Mouse (Mus musculus) thymus, adult 2 months (tissue): ENCODE data around the gene Cdc42ep1.

Source experiments
- CTCF ChIP-seq: fragments of 200-500 bp; IDR thresholded peaks from 2 replicates; pipeline ENCODE4 v1.5.1; 2012; ENCODE audit warnings: mild to moderate bottlenecking, control low read depth, low read length, moderate library complexity, borderline replicate concordance; ENCODE audit not compliant: control insufficient read depth, poor library complexity, insufficient read depth; ENCODE audit errors: extremely low read depth
- POLR2A ChIP-seq: fragments of 200-500 bp; IDR thresholded peaks from 2 replicates; pipeline ENCODE4 v1.6.1; 2012; ENCODE audit warnings: mild to moderate bottlenecking, low read length, control low read depth, moderate library complexity; ENCODE audit not compliant: control insufficient read depth, poor library complexity, insufficient read depth; ENCODE audit errors: extremely low read depth

DNA sequence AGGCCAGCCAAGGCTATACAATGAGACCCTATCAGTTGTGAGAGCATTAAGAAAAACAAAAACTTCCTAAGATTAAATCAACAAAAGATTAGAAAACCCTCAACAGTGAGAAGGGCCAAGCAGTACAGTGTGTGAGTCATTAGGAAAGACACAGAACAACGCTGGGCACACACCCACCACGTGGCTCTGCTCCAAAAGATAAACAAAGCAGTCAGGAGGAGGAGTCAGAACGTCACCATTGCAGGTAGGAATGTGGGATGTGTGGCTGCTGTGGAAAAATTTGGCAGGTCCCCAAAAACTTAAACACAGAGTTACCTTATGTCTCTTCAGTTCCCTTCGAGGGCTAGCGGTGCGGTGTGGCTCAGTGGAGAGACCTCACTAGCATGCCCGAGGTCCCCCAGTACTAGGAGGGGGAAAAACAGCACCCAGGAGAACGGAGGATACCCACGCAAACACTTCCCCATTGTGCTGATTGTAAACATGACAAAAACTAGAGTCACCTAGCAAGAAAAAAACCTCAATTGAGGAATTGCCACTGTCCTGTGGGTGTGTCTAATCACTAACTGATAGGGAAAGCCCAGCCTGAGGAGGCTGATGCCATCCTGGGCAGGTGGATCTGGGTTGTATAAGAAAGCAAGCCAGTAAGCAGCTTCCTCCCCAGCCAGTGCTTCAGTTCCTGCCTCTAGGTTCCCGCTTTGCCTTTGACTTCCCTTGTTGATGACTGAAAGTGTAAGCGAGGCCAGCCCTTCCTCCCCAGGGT lies 26.9 kb upstream of the Cdc42ep1 start:
- TF ChIP-seq POLR2A (no peak), CTCF (no peak)
